Mouse (Mus musculus) stomach, postnatal 0 days (tissue): Measurements from ENCODE around the gene Rab11fip5. TPM values are rescaled to one million over a fixed set of nuclear protein-coding genes. Genes with fewer than 3 reads are reported as not detected.

Experiments used
- ATAC-seq: fragments of 200-750 bp; cut with Nextera tagmentation; 2 replicates; pipeline ENCODE4 v1.8.0; 2017; ENCODE audit not compliant: low FRiP score, low TSS enrichment
- DNase-seq: peaks from one replicate; pipeline ENCODE4 v3.0.0-alpha.2; 2016; ENCODE audit warnings: low spot score
- H3K27ac ChIP-seq: fragments of 300-500 bp; sonication (generic); replicated peaks from 2 replicates; pipeline ENCODE4 v1.5.1; 2014; ENCODE audit warnings: mild to moderate bottlenecking, control low read depth
- H3K27me3 ChIP-seq: fragments of 300-500 bp; sonication (generic); 2 replicates; pipeline ENCODE4 v1.6.1; 2014; ENCODE audit warnings: low read length; ENCODE audit not compliant: control insufficient read depth, insufficient read depth
- H3K36me3 ChIP-seq: fragments of 300-500 bp; sonication (generic); 2 replicates; pipeline ENCODE4 v1.6.1; 2014; ENCODE audit warnings: low read length, mixed read lengths; ENCODE audit not compliant: control insufficient read depth, insufficient read depth
- H3K4me1 ChIP-seq: fragments of 300-500 bp; sonication (generic); replicated peaks from 2 replicates; pipeline ENCODE4 v1.6.1; 2014; ENCODE audit warnings: antibody characterized with exemption; ENCODE audit not compliant: control insufficient read depth, insufficient read depth
- H3K4me2 ChIP-seq: fragments of 300-500 bp; sonication (generic); replicated peaks from 2 replicates; pipeline ENCODE4 v1.6.1; 2014; ENCODE audit warnings: low read depth, mild to moderate bottlenecking, control low read depth, moderate library complexity
- H3K4me3 ChIP-seq: fragments of 300-500 bp; sonication (generic); 2 replicates; pipeline ENCODE4 v1.5.1; 2014; ENCODE audit warnings: low read depth, low read length, control low read depth
- H3K9ac ChIP-seq: fragments of 300-500 bp; sonication (generic); 2 replicates; pipeline ENCODE4 v1.6.1; 2014; ENCODE audit warnings: mild to moderate bottlenecking, low read length, control low read depth, mixed read lengths
- H3K9me3 ChIP-seq: fragments of 300-500 bp; sonication (generic); 2 replicates; pipeline ENCODE4 v1.6.1; 2016; ENCODE audit warnings: low read length; ENCODE audit not compliant: control insufficient read depth
- CTCF ChIP-seq: IDR thresholded peaks from 2 replicates; pipeline ENCODE4 v1.5.1; 2016; ENCODE audit warnings: antibody characterized with exemption, low read depth, mild to moderate bottlenecking, moderate library complexity
- EP300 ChIP-seq: optimal IDR thresholded peaks from 2 replicates; pipeline ENCODE3; 2016; ENCODE audit warnings: antibody characterized with exemption
- WGBS: fragments of 180-500 bp; shearing (Covaris S2); extraction: QIAGEN DNeasy Blood & Tissue Kit; methylation state at CpG from one replicate; pipeline ENCODE4 v1.1.7; 2014; 5-methylcytosine and 5-hydroxymethylcytosine counted together
- polyA plus RNA-seq: library from polyadenylated mRNA; unstranded; fragments of >200 nt; fragmentation: Nextera tagmentation; extraction: Ambion mirVana; gene quantifications from 2 replicates; pipeline ENCODE4 v1.2.1, GENCODE M21; 2015

Gene Rab11fip5
- polyA plus RNA-seq, 1 experiment from 2014 or later, result 7.6 TPM

GRCm38 (mm10) chr6:85349246-85349645 is 25.2 kb downstream of the Rab11fip5 start:
- DNase-seq, result peak; percentile 42
- no peaks in the 10 kb centered on the region for H3K4me1 ChIP-seq
- 37% methylated on average over 7 of the region's 7 CpGs for WGBS

GRCm38 (mm10) chr6:85348133-85348532 is 26.3 kb downstream of the Rab11fip5 start:
- ATAC-seq, result no peak

More at GRCm38 (mm10) chr6:85349246-85349645, 25.2 kb downstream of the Rab11fip5 start:
- Histone ChIP-seq H3K9me3 (no peaks in the 10 kb centered on the region), H3K4me3 (no peak overlapping the region), H3K4me2 (no peak overlapping the region), H3K27me3 (no peaks in the 10 kb centered on the region), H3K9ac (no peak overlapping the region), H3K27ac (no peak overlapping the region), H3K36me3 (peaks cover 3% of the 10 kb centered on the region; the same call in 1 of the 2 replicates)
- peak; percentile 60 for ATAC-seq
- TF ChIP-seq EP300 (no peak), CTCF (no peak)

GRCm38 (mm10) chr6:85346028-85346634 is 28.3 kb downstream of the Rab11fip5 start:
- no peak overlapping the region for H3K27ac ChIP-seq
- no peaks in the 10 kb centered on the region for H3K27me3 ChIP-seq
- 41% methylated on average over 6 of the region's 6 CpGs for WGBS
- no peak overlapping the region for H3K9ac ChIP-seq
- peak; percentile 98 for TF ChIP-seq CTCF
- no peak for TF ChIP-seq EP300
- H3K4me2 ChIP-seq, result no peak overlapping the region
- H3K4me3 ChIP-seq, result no peak overlapping the region
- peaks cover 3% of the 10 kb centered on the region; the same call in 1 of the 2 replicates for H3K36me3 ChIP-seq
- H3K4me1 ChIP-seq, result no peaks in the 10 kb centered on the region
- H3K9me3 ChIP-seq, result no peaks in the 10 kb centered on the region
- DNase-seq (peak; percentile 87), ATAC-seq (peak; percentile 75)

More at GRCm38 (mm10) chr6:85348133-85348532, 26.3 kb downstream of the Rab11fip5 start:
- TF ChIP-seq EP300 (no peak), CTCF (no peak)
- H3K4me1 ChIP-seq, result no peaks in the 10 kb centered on the region
- 78% methylated on average over 11 of the region's 11 CpGs for WGBS
- no peak overlapping the region for H3K27ac ChIP-seq
- DNase-seq, result no peak
- no peak overlapping the region for H3K4me2 ChIP-seq
- H3K27me3 ChIP-seq, result no peaks in the 10 kb centered on the region
- H3K4me3 ChIP-seq, result no peak overlapping the region
- no peaks in the 10 kb centered on the region for H3K9me3 ChIP-seq
- H3K9ac ChIP-seq, result no peak overlapping the region
- peaks cover 3% of the 10 kb centered on the region; the same call in 1 of the 2 replicates for H3K36me3 ChIP-seq

GRCm38 (mm10) chr6:85344929-85345328 is 29.5 kb downstream of the Rab11fip5 start:
- DNase-seq (no peak), ATAC-seq (no peak)
- Histone ChIP-seq H3K4me3 (no peak overlapping the region), H3K27me3 (no peaks in the 10 kb centered on the region), H3K9me3 (no peaks in the 10 kb centered on the region), H3K36me3 (peaks cover 3% of the 10 kb centered on the region; the same call in 1 of the 2 replicates), H3K4me2 (no peak overlapping the region), H3K4me1 (no peaks in the 10 kb centered on the region), H3K27ac (no peak overlapping the region), H3K9ac (no peak overlapping the region)
- TF ChIP-seq EP300 (no peak), CTCF (no peak)

GRCm38 (mm10) chr6:85343027-85343426 is 31.4 kb downstream of the Rab11fip5 start:
- no peak overlapping the region for H3K4me3 ChIP-seq
- H3K27me3 ChIP-seq, result no peaks in the 10 kb centered on the region
- no peaks in the 10 kb centered on the region for H3K9me3 ChIP-seq
- TF ChIP-seq EP300, result no peak
- no peak for TF ChIP-seq CTCF
- no peak overlapping the region for H3K4me2 ChIP-seq
- no peak for ATAC-seq
- no peak for DNase-seq
- H3K27ac ChIP-seq, result no peak overlapping the region
- WGBS, result 92% methylated on average over 8 of the region's 8 CpGs
- no peaks in the 10 kb centered on the region for H3K4me1 ChIP-seq
- H3K36me3 ChIP-seq, result 0 out of 2 replicates have a peak, but pooled peaks cover under 1% of the 10 kb centered on the region
- no peak overlapping the region for H3K9ac ChIP-seq

- ATAC-seq (no peak), DNase-seq (no peak)
- Histone ChIP-seq H3K27me3 (no peaks in the 10 kb centered on the region), H3K4me2 (no peak overlapping the region), H3K27ac (no peak overlapping the region), H3K4me3 (no peak overlapping the region), H3K36me3 (0 out of 2 replicates have a peak, but pooled peaks cover 3% of the 10 kb centered on the region), H3K9me3 (no peaks in the 10 kb centered on the region), H3K4me1 (no peaks in the 10 kb centered on the region), H3K9ac (no peak overlapping the region)
- 71% methylated on average over 13 of the region's 13 CpGs for WGBS
- TF ChIP-seq EP300, result no peak
- no peak for TF ChIP-seq CTCF
Measured at GRCm38 (mm10) chr6:85341814-85342501, 32.5 kb downstream of the Rab11fip5 start.
